Mouse (Mus musculus): ENCODE results near the gene Ccnjl. TPM values are rescaled to one million over a fixed set of nuclear protein-coding genes. Genes with fewer than 3 reads are reported as not detected.
A peak's percentile ranks its signal among the peaks of the same experiment; 100 is the strongest.

Gene Ccnjl
- polyA plus RNA-seq, 1 experiment from 2014 or later, result 28.0 TPM

DNA sequence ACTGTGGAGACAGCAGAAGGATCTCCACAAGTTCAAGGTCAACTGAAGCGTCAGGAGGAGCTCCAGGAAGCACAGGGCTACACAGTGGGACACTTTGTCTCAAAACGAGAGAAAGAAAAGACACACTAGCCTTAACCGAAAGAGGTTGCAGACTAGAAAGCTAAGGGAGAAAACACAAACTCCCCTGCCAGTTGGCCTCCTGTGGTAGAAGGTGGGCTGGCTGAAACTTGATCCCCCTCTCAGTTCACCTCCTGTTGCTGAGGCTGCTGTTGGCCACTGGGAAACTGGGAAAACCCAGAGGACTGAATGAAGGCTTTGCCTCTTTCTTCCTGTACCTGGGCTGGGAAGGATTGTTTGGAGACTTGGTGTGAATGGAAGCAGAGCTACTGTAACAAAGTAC, 1.5 kb downstream of the Ccnjl start:
- Histone ChIP-seq H3K27ac (replicated peaks; ENCODE audit: low read depth, low read length) (no peak overlapping the region), H3K27me3 (ENCODE audit: control insufficient read depth, insufficient read depth, low read length) (no peaks in the 10 kb centered on the region)

GRCm38 (mm10) chr11:43531619-43532018, 3.0 kb downstream of the Ccnjl start:
- no peaks in the 10 kb centered on the region for H3K4me1 ChIP-seq (ENCODE audit: control insufficient read depth, insufficient read depth, low read length)
- H3K27me3 ChIP-seq (ENCODE audit: control insufficient read depth, insufficient read depth, low read length), result no peaks in the 10 kb centered on the region
- H3K27ac ChIP-seq (replicated peaks; ENCODE audit: low read depth, low read length), result no peak overlapping the region
- H3K36me3 ChIP-seq (replicated peaks; ENCODE audit: control insufficient read depth, insufficient read depth, low read depth, low read length), result no peaks in the 10 kb centered on the region; the same call in 1 of the 2 replicates
- 69% methylated on average over 5 of the region's 5 CpGs for WGBS
- DNase-seq (ENCODE audit: low spot score) (no peak), ATAC-seq (replicated peaks; ENCODE audit: insufficient number of reproducible peaks, low FRiP score, low TSS enrichment, low read depth) (no peak)
- no peak overlapping the region for H3K9ac ChIP-seq (replicated peaks; ENCODE audit: low read length)
- no peak overlapping the region for H3K4me2 ChIP-seq (ENCODE audit: low read depth, low read length)
- H3K4me3 ChIP-seq (ENCODE audit: low read depth, low read length), result no peak overlapping the region
- H3K9me3 ChIP-seq (replicated peaks; ENCODE audit: control insufficient read depth, low read length), result no peaks in the 10 kb centered on the region

More for the DNA sequence above, 1.5 kb downstream of the Ccnjl start:
- Histone ChIP-seq H3K36me3 (replicated peaks; ENCODE audit: control insufficient read depth, insufficient read depth, low read depth, low read length) (no peaks in the 10 kb centered on the region; the same call in 1 of the 2 replicates), H3K4me3 (ENCODE audit: low read depth, low read length) (peak overlapping the region; percentile 21), H3K4me1 (ENCODE audit: control insufficient read depth, insufficient read depth, low read length) (no peaks in the 10 kb centered on the region), H3K9ac (replicated peaks; ENCODE audit: low read length) (peak overlapping the region; percentile 37), H3K9me3 (replicated peaks; ENCODE audit: control insufficient read depth, low read length) (no peaks in the 10 kb centered on the region), H3K4me2 (ENCODE audit: low read depth, low read length) (peak overlapping the region; percentile 36)
- DNase-seq (ENCODE audit: low spot score), result peak; percentile 59
- ATAC-seq (replicated peaks; ENCODE audit: insufficient number of reproducible peaks, low FRiP score, low TSS enrichment, low read depth), result no peak
- WGBS, result 2% methylated on average over 3 of the region's 3 CpGs

GRCm38 (mm10) chr11:43537074-43537473, 8.5 kb downstream of the Ccnjl start:
- no peak overlapping the region for H3K4me3 ChIP-seq (ENCODE audit: low read depth, low read length)
- DNase-seq (ENCODE audit: low spot score) (no peak), ATAC-seq (replicated peaks; ENCODE audit: insufficient number of reproducible peaks, low FRiP score, low TSS enrichment, low read depth) (no peak)
- H3K9ac ChIP-seq (replicated peaks; ENCODE audit: low read length), result no peak overlapping the region
- H3K36me3 ChIP-seq (replicated peaks; ENCODE audit: control insufficient read depth, insufficient read depth, low read depth, low read length), result no peaks in the 10 kb centered on the region; the same call in 1 of the 2 replicates
- no peak overlapping the region for H3K27ac ChIP-seq (replicated peaks; ENCODE audit: low read depth, low read length)
- H3K27me3 ChIP-seq (ENCODE audit: control insufficient read depth, insufficient read depth, low read length), result no peaks in the 10 kb centered on the region
- H3K4me2 ChIP-seq (ENCODE audit: low read depth, low read length), result no peak overlapping the region
- H3K9me3 ChIP-seq (replicated peaks; ENCODE audit: control insufficient read depth, low read length), result no peaks in the 10 kb centered on the region
- H3K4me1 ChIP-seq (ENCODE audit: control insufficient read depth, insufficient read depth, low read length), result peaks cover 3% of the 10 kb centered on the region
- 86% methylated on average over 6 of the region's 6 CpGs for WGBS

DNA sequence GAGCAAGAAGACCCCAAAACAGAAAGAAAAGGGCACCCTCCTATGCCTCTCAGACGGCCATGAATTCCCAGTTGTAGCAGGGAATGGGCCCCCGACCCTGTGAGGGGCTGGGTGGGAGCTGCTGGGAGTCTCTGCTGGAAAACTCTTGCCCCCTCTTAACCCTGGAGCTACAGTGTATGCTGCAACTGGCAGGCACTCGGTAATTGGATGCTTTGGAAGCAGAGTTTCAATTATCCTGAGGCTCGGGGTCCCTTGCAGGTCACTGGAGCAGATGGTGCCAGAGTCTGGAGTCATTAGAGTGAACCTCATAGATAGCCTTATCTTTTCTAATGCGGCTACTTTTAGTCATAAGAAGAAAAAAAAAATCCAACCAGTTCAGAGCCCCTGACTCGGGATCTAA, 11.3 kb downstream of the Ccnjl start:
- H3K27ac ChIP-seq (replicated peaks; ENCODE audit: low read depth, low read length), result no peak overlapping the region; the same call in 1 of the 2 replicates
- H3K4me1 ChIP-seq (ENCODE audit: control insufficient read depth, insufficient read depth, low read length), result peaks cover 3% of the 10 kb centered on the region
- no peaks in the 10 kb centered on the region for H3K27me3 ChIP-seq (ENCODE audit: control insufficient read depth, insufficient read depth, low read length)
- no peak overlapping the region for H3K9ac ChIP-seq (replicated peaks; ENCODE audit: low read length)
- ATAC-seq (replicated peaks; ENCODE audit: insufficient number of reproducible peaks, low FRiP score, low TSS enrichment, low read depth) (peak; percentile 75), DNase-seq (ENCODE audit: low spot score) (peak; percentile 65)
- no peak overlapping the region for H3K4me2 ChIP-seq (ENCODE audit: low read depth, low read length)
- H3K9me3 ChIP-seq (replicated peaks; ENCODE audit: control insufficient read depth, low read length), result no peaks in the 10 kb centered on the region
- no peaks in the 10 kb centered on the region; the same call in 1 of the 2 replicates for H3K36me3 ChIP-seq (replicated peaks; ENCODE audit: control insufficient read depth, insufficient read depth, low read depth, low read length)
- H3K4me3 ChIP-seq (ENCODE audit: low read depth, low read length), result no peak overlapping the region
- 12% methylated on average over 6 of the region's 6 CpGs for WGBS

DNA sequence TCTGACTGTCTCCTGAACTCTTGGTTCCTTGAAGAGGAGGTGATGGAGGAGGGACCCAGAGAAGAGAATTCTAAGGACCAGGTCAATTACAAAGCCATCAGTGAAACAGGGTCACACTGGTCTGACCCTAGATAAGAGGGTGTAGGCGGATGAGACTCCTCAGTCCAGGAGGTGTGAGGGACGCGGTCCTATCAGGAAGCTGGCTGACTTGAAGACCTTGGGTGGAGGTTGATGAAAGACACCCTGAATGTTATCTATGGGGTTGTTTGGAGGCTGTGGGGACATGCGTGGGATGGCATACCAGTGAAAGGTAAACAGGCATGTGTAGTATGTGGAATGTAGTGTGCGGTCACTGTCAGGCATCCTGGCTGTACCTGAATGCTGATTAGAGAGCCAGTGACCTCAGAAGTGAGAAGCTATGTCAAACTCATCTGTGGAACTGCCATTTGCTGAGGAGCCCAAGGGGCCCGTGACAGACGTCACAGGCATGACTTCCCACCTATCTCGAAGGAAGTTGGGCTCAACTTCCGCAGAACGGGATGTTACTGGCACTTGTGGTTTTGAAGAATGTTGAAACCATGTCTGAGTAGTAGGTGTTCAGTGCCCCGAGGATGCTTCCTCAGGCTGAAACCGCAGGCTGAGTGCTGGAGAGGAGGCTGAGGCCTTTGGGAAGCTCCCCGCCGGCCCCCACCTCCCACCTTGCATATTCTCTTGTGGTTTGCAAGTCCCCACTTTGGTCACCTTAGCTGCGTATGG, 15.3 kb downstream of the Ccnjl start:
- Histone ChIP-seq H3K36me3 (replicated peaks; ENCODE audit: control insufficient read depth, insufficient read depth, low read depth, low read length) (no peaks in the 10 kb centered on the region), H3K4me2 (ENCODE audit: low read depth, low read length) (no peak overlapping the region), H3K27ac (replicated peaks; ENCODE audit: low read depth, low read length) (no peak overlapping the region), H3K4me1 (ENCODE audit: control insufficient read depth, insufficient read depth, low read length) (peaks cover 7% of the 10 kb centered on the region), H3K4me3 (ENCODE audit: low read depth, low read length) (no peak overlapping the region), H3K9me3 (replicated peaks; ENCODE audit: control insufficient read depth, low read length) (no peaks in the 10 kb centered on the region), H3K27me3 (ENCODE audit: control insufficient read depth, insufficient read depth, low read length) (no peaks in the 10 kb centered on the region), H3K9ac (replicated peaks; ENCODE audit: low read length) (no peak overlapping the region)
- ATAC-seq (replicated peaks; ENCODE audit: insufficient number of reproducible peaks, low FRiP score, low TSS enrichment, low read depth), result no peak
- no peak for DNase-seq (ENCODE audit: low spot score)
- WGBS, result 90% methylated on average over 15 of the region's 15 CpGs

DNA sequence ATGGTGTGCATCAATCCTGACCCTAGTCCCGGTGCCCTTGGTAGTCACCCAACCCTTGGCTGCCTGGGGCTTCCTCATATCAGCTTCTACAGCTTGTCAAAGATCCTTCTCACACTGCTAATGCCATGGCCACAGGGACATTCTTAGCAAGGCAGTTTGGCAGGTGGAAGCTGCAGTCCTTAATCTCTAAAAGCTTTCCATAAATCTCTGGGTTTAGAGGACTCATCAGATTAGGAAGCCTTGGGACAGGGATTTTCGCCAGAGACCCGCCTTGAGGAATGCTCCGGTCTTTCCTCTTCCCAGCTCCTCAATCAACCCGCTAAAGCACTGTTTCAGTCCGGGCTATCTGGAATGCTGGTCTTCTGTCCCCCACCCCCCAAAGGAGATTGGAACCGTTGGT, 16.2 kb downstream of the Ccnjl start:
- peaks cover 7% of the 10 kb centered on the region for H3K4me1 ChIP-seq (ENCODE audit: control insufficient read depth, insufficient read depth, low read length)
- WGBS, result 89% methylated on average over 7 of the region's 7 CpGs
- no peak overlapping the region for H3K27ac ChIP-seq (replicated peaks; ENCODE audit: low read depth, low read length)
- no peak for ATAC-seq (replicated peaks; ENCODE audit: insufficient number of reproducible peaks, low FRiP score, low TSS enrichment, low read depth)
- no peaks in the 10 kb centered on the region for H3K36me3 ChIP-seq (replicated peaks; ENCODE audit: control insufficient read depth, insufficient read depth, low read depth, low read length)
- H3K4me2 ChIP-seq (ENCODE audit: low read depth, low read length), result no peak overlapping the region
- DNase-seq (ENCODE audit: low spot score), result no peak
- H3K9ac ChIP-seq (replicated peaks; ENCODE audit: low read length), result no peak overlapping the region
- no peaks in the 10 kb centered on the region for H3K27me3 ChIP-seq (ENCODE audit: control insufficient read depth, insufficient read depth, low read length)
- H3K9me3 ChIP-seq (replicated peaks; ENCODE audit: control insufficient read depth, low read length), result no peaks in the 10 kb centered on the region
- no peak overlapping the region for H3K4me3 ChIP-seq (ENCODE audit: low read depth, low read length)

- no peak overlapping the region for H3K27ac ChIP-seq (replicated peaks; ENCODE audit: low read depth, low read length)
- no peak overlapping the region for H3K4me2 ChIP-seq (ENCODE audit: low read depth, low read length)
- DNase-seq (ENCODE audit: low spot score) (no peak), ATAC-seq (replicated peaks; ENCODE audit: insufficient number of reproducible peaks, low FRiP score, low TSS enrichment, low read depth) (no peak)
- H3K27me3 ChIP-seq (ENCODE audit: control insufficient read depth, insufficient read depth, low read length), result no peaks in the 10 kb centered on the region
- H3K9me3 ChIP-seq (replicated peaks; ENCODE audit: control insufficient read depth, low read length), result no peaks in the 10 kb centered on the region
- H3K9ac ChIP-seq (replicated peaks; ENCODE audit: low read length), result no peak overlapping the region
- H3K4me3 ChIP-seq (ENCODE audit: low read depth, low read length), result no peak overlapping the region
- H3K4me1 ChIP-seq (ENCODE audit: control insufficient read depth, insufficient read depth, low read length), result peaks cover 7% of the 10 kb centered on the region
- no peaks in the 10 kb centered on the region for H3K36me3 ChIP-seq (replicated peaks; ENCODE audit: control insufficient read depth, insufficient read depth, low read depth, low read length)
- WGBS, result 51% methylated on average over 16 of the region's 16 CpGs
Measured at GRCm38 (mm10) chr11:43545873-43546475, 17.4 kb downstream of the Ccnjl start.

GRCm38 (mm10) chr11:43546678-43547077, 18.1 kb downstream of the Ccnjl start:
- Histone ChIP-seq H3K4me3 (ENCODE audit: low read depth, low read length) (no peak overlapping the region), H3K36me3 (replicated peaks; ENCODE audit: control insufficient read depth, insufficient read depth, low read depth, low read length) (no peaks in the 10 kb centered on the region), H3K4me2 (ENCODE audit: low read depth, low read length) (no peak overlapping the region), H3K27ac (replicated peaks; ENCODE audit: low read depth, low read length) (no peak overlapping the region), H3K4me1 (ENCODE audit: control insufficient read depth, insufficient read depth, low read length) (peaks cover 7% of the 10 kb centered on the region), H3K9ac (replicated peaks; ENCODE audit: low read length) (no peak overlapping the region), H3K27me3 (ENCODE audit: control insufficient read depth, insufficient read depth, low read length) (no peaks in the 10 kb centered on the region), H3K9me3 (replicated peaks; ENCODE audit: control insufficient read depth, low read length) (no peaks in the 10 kb centered on the region)
- 42% methylated on average over 4 of the region's 4 CpGs for WGBS
- no peak for DNase-seq (ENCODE audit: low spot score)
- no peak for ATAC-seq (replicated peaks; ENCODE audit: insufficient number of reproducible peaks, low FRiP score, low TSS enrichment, low read depth)
